Mouse (Mus musculus): Measurements from ENCODE around the gene Cxcr4. TPM values are rescaled to one million over a fixed set of nuclear protein-coding genes. Genes with fewer than 3 reads are reported as not detected.

Cxcr4 gene
- polyA plus RNA-seq, 1 experiment from 2014 or later: 18.5 TPM

- 0 out of 2 replicates have a peak, but pooled peaks cover 4% of the 10 kb centered on the region for H3K4me1 ChIP-seq (replicated peaks)
- DNase-seq (ENCODE audit: low spot score): no peak
- H3K4me3 ChIP-seq: no peak overlapping the region
- H3K27me3 ChIP-seq (ENCODE audit: insufficient read depth, poor library complexity, severe bottlenecking): no peaks in the 10 kb centered on the region
- WGBS: 88% methylated on average over 2 of the region's 2 CpGs
- H3K36me3 ChIP-seq: no peaks in the 10 kb centered on the region
- no peak overlapping the region for H3K27ac ChIP-seq
- H3K9me3 ChIP-seq: no peaks in the 10 kb centered on the region
Measured at GRCm38 (mm10) chr1:128615459-128615806, 23.3 kb upstream of the Cxcr4 start.

GRCm38 (mm10) chr1:128614653-128615458 lies 22.8 kb upstream of the Cxcr4 start:
- Histone ChIP-seq H3K4me1 (replicated peaks) (0 out of 2 replicates have a peak, but pooled peaks cover 4% of the 10 kb centered on the region), H3K4me3 (no peak overlapping the region), H3K27ac (no peak overlapping the region), H3K36me3 (no peaks in the 10 kb centered on the region), H3K27me3 (ENCODE audit: insufficient read depth, poor library complexity, severe bottlenecking) (no peaks in the 10 kb centered on the region), H3K9me3 (no peaks in the 10 kb centered on the region)
- DNase-seq (ENCODE audit: low spot score): no peak
- 85% methylated on average over 7 of the region's 7 CpGs for WGBS

GRCm38 (mm10) chr1:128608119-128608518 lies 16.0 kb upstream of the Cxcr4 start:
- Histone ChIP-seq H3K4me3 (no peak overlapping the region), H3K36me3 (no peaks in the 10 kb centered on the region), H3K27ac (no peak overlapping the region), H3K4me1 (replicated peaks) (peaks cover 4% of the 10 kb centered on the region; the same call in 1 of the 2 replicates), H3K27me3 (ENCODE audit: insufficient read depth, poor library complexity, severe bottlenecking) (no peaks in the 10 kb centered on the region), H3K9me3 (no peaks in the 10 kb centered on the region)
- no peak for DNase-seq (ENCODE audit: low spot score)
- 68% methylated on average over 6 of the region's 6 CpGs for WGBS

DNA sequence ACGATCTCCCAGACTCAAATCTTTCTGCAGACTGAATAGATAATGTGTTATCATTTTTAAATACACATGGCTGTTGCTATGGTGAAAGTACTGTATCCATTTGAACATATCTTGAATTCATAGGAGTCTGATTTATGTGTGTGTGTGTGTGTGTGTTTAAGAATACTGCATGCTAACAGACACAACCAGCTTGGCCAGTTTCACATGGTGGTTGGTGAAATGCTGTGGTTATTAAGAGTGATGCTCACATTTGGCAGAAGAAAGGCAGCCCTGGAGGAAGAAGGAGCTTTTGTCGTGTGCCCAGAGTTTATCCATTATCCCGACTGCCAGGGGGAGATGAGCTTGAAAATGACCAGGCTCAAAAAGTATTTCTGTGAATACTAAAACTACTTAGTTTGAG lies 15.3 kb upstream of the Cxcr4 start:
- Histone ChIP-seq H3K36me3 (no peaks in the 10 kb centered on the region), H3K4me3 (no peak overlapping the region), H3K27me3 (ENCODE audit: insufficient read depth, poor library complexity, severe bottlenecking) (no peaks in the 10 kb centered on the region), H3K4me1 (replicated peaks) (peaks cover 11% of the 10 kb centered on the region), H3K27ac (no peak overlapping the region), H3K9me3 (no peaks in the 10 kb centered on the region)
- DNase-seq (ENCODE audit: low spot score): no peak
- 73% methylated on average over 3 of the region's 3 CpGs for WGBS

GRCm38 (mm10) chr1:128605794-128606193 lies 13.7 kb upstream of the Cxcr4 start:
- no peaks in the 10 kb centered on the region for H3K9me3 ChIP-seq
- no peaks in the 10 kb centered on the region for H3K36me3 ChIP-seq
- DNase-seq (ENCODE audit: low spot score): no peak
- H3K27me3 ChIP-seq (ENCODE audit: insufficient read depth, poor library complexity, severe bottlenecking): no peaks in the 10 kb centered on the region
- H3K27ac ChIP-seq: no peak overlapping the region
- H3K4me3 ChIP-seq: no peak overlapping the region
- peaks cover 14% of the 10 kb centered on the region for H3K4me1 ChIP-seq (replicated peaks)
- 78% methylated on average over 1 of the region's 1 CpGs for WGBS

GRCm38 (mm10) chr1:128602688-128603385 lies 10.7 kb upstream of the Cxcr4 start:
- Histone ChIP-seq H3K27ac (no peak overlapping the region), H3K4me1 (replicated peaks) (peaks cover 14% of the 10 kb centered on the region), H3K27me3 (ENCODE audit: insufficient read depth, poor library complexity, severe bottlenecking) (no peaks in the 10 kb centered on the region), H3K4me3 (no peak overlapping the region), H3K36me3 (no peaks in the 10 kb centered on the region), H3K9me3 (no peaks in the 10 kb centered on the region)
- 83% methylated on average over 8 of the region's 8 CpGs for WGBS
- DNase-seq (ENCODE audit: low spot score): no peak

GRCm38 (mm10) chr1:128602018-128602687 lies 10.1 kb upstream of the Cxcr4 start:
- H3K4me1 ChIP-seq (replicated peaks): peaks cover 17% of the 10 kb centered on the region
- no peaks in the 10 kb centered on the region for H3K27me3 ChIP-seq (ENCODE audit: insufficient read depth, poor library complexity, severe bottlenecking)
- 84% methylated on average over 5 of the region's 5 CpGs for WGBS
- H3K36me3 ChIP-seq: no peaks in the 10 kb centered on the region
- no peak for DNase-seq (ENCODE audit: low spot score)
- H3K4me3 ChIP-seq: no peak overlapping the region
- H3K9me3 ChIP-seq: no peaks in the 10 kb centered on the region
- no peak overlapping the region for H3K27ac ChIP-seq

GRCm38 (mm10) chr1:128601307-128601706 lies 9.2 kb upstream of the Cxcr4 start:
- Histone ChIP-seq H3K27ac (no peak overlapping the region), H3K4me1 (replicated peaks) (peaks cover 26% of the 10 kb centered on the region), H3K27me3 (ENCODE audit: insufficient read depth, poor library complexity, severe bottlenecking) (no peaks in the 10 kb centered on the region), H3K36me3 (no peaks in the 10 kb centered on the region), H3K4me3 (no peak overlapping the region), H3K9me3 (no peaks in the 10 kb centered on the region)
- WGBS: 64% methylated on average over 5 of the region's 5 CpGs
- no peak for DNase-seq (ENCODE audit: low spot score)

GRCm38 (mm10) chr1:128600549-128600948 lies 8.5 kb upstream of the Cxcr4 start:
- no peak for DNase-seq (ENCODE audit: low spot score)
- 92% methylated on average over 2 of the region's 2 CpGs for WGBS
- no peak overlapping the region for H3K27ac ChIP-seq
- H3K27me3 ChIP-seq (ENCODE audit: insufficient read depth, poor library complexity, severe bottlenecking): no peaks in the 10 kb centered on the region
- peaks cover 33% of the 10 kb centered on the region for H3K4me1 ChIP-seq (replicated peaks)
- no peaks in the 10 kb centered on the region for H3K9me3 ChIP-seq
- no peaks in the 10 kb centered on the region for H3K36me3 ChIP-seq
- no peak overlapping the region for H3K4me3 ChIP-seq

DNA sequence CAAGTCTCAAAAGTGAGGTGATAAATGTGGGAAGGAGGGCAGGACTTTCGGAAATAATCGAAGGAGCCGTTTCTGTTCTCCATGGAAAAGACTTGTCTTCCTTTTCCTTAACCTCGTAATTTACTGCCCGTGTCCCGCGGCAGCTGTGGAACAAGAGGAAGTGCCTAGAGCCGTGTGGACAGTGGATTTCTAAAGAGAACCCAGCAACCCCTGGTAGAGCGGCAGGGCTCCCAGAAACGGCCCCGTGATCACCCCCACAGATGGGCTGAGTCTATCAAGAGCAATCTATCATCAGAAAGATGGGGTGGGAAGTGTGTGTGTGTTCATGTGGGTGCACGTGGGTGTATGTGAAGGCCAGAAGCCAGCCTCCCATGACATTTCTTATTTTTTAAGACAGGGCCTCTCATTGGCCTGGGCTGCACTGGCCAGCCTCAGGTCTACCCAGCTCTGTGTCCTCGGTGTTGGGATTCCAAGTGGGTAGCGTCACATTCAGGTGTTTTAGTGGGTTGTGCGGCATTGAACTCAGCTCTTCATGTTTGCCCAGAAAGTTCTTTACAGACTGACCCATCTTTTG lies 5.2 kb upstream of the Cxcr4 start:
- H3K4me3 ChIP-seq: no peak overlapping the region
- no peak for DNase-seq (ENCODE audit: low spot score)
- H3K4me1 ChIP-seq (replicated peaks): peaks cover 57% of the 10 kb centered on the region
- H3K27me3 ChIP-seq (ENCODE audit: insufficient read depth, poor library complexity, severe bottlenecking): peaks cover 3% of the 10 kb centered on the region; the same call in 1 of the 2 replicates
- no peaks in the 10 kb centered on the region for H3K9me3 ChIP-seq
- 74% methylated on average over 15 of the region's 15 CpGs for WGBS
- peak overlapping the region; percentile 59 for H3K27ac ChIP-seq
- H3K36me3 ChIP-seq: no peaks in the 10 kb centered on the region

GRCm38 (mm10) chr1:128595528-128595927 lies 3.4 kb upstream of the Cxcr4 start:
- Histone ChIP-seq H3K4me3 (no peak overlapping the region), H3K9me3 (no peaks in the 10 kb centered on the region), H3K27ac (peak overlapping the region; percentile 98), H3K4me1 (replicated peaks) (peaks cover 53% of the 10 kb centered on the region), H3K36me3 (no peaks in the 10 kb centered on the region), H3K27me3 (ENCODE audit: insufficient read depth, poor library complexity, severe bottlenecking) (peaks cover 3% of the 10 kb centered on the region; the same call in 1 of the 2 replicates)
- WGBS: 13% methylated on average over 6 of the region's 6 CpGs
- no peak for DNase-seq (ENCODE audit: low spot score)

GRCm38 (mm10) chr1:128595105-128595420 lies 3.0 kb upstream of the Cxcr4 start:
- no peak for DNase-seq (ENCODE audit: low spot score)
- peaks cover 3% of the 10 kb centered on the region; the same call in 1 of the 2 replicates for H3K27me3 ChIP-seq (ENCODE audit: insufficient read depth, poor library complexity, severe bottlenecking)
- no peaks in the 10 kb centered on the region for H3K36me3 ChIP-seq
- H3K4me1 ChIP-seq (replicated peaks): peaks cover 53% of the 10 kb centered on the region
- H3K27ac ChIP-seq: peak overlapping the region; percentile 98
- peak overlapping the region; percentile 14; the same call in 1 of the 2 replicates for H3K4me3 ChIP-seq
- whole genome bisulfite sequencing: 18% methylated on average over 3 of the region's 3 CpGs
- H3K9me3 ChIP-seq: no peaks in the 10 kb centered on the region
